Mouse (Mus musculus) limb, embryonic 11.5 days (tissue): ENCODE measurements around the gene Defb43. TPM values are rescaled to one million over a fixed set of nuclear protein-coding genes. Genes with fewer than 3 reads are reported as not detected.

ENCODE experiments used
- polyA plus RNA-seq: library from polyadenylated mRNA; unstranded; fragments of >200 nt; fragmentation: Nextera tagmentation; extraction: Ambion mirVana; gene quantifications from 2 replicates; pipeline ENCODE4 v1.2.1, GENCODE M21; 2014

Gene Defb43
- polyA plus RNA-seq, 1 experiment from 2014 or later = not detected

Other genes starting within 250 kb of the Defb43 start
- gene Wdfy2, start 174.1 kb upstream of the Defb43 start, polyA plus RNA-seq = 12.0 and 13.7 TPM in 2 replicates
- gene Defb48, start 27.3 kb upstream of the Defb43 start, polyA plus RNA-seq = not detected in 2 replicates
- gene Defb47, start 13.7 kb upstream of the Defb43 start, polyA plus RNA-seq = not detected in 2 replicates
- not detected in 2 replicates for gene Defb42, start 35.2 kb downstream of the Defb43 start, polyA plus RNA-seq
- gene Defb30, start 38.2 kb downstream of the Defb43 start, polyA plus RNA-seq = not detected in 2 replicates